Mouse (Mus musculus) brain, adult 10 weeks (tissue): ENCODE results near the gene Casp2. TPM values are rescaled to one million over a fixed set of nuclear protein-coding genes. Genes with fewer than 3 reads are reported as not detected.

Source experiments
- polyA plus RNA-seq: library from polyadenylated mRNA; stranded (reverse); fragments of 350-450 nt; fragmentation: Illumina TruSeq; extraction: RNeasy Lipid Tissue Mini Kit (QIAGEN cat#74804); gene quantifications from one replicate; pipeline ENCODE4 v1.2.3, GENCODE M21; 2015; ENCODE audit warnings: low read depth, low replicate concordance

Gene Casp2
- 9.6 TPM for polyA plus RNA-seq

GRCm38 (mm10) chr6:42264626-42265312 lies at the start of gene Casp2:
Casp2 (plus strand) TSS chr6:42264985.

GRCm38 (mm10) chr6:42215028-42215427 lies 49.8 kb upstream of the Casp2 start, which contains the start of gene Tas2r144:
Tas2r144 (plus strand) TSS chr6:42215328.

GRCm38 (mm10) chr6:42245711-42246353 lies 19.0 kb upstream of the Casp2 start, which contains the start of gene Gstk1:
Gstk1 (plus strand) TSS chr6:42245935.

GRCm38 (mm10) chr6:42261524-42262170 lies 3.1 kb upstream of the Casp2 start, which contains the start of gene Tmem139:
Tmem139 (plus strand) TSS chr6:42261970.

GRCm38 (mm10) chr6:42286448-42286847 lies 21.7 kb downstream of the Casp2 start, which contains the start of gene Clcn1:
Clcn1 (plus strand) TSS chr6:42286685.

GRCm38 (mm10) chr6:42324482-42325267 lies 59.9 kb downstream of the Casp2 start, which contains the start of gene Fam131b:
Fam131b (minus strand) TSS chr6:42324643.

Other genes with a start within 250 kb of the Casp2 start
- not detected for gene Sva, start 226.6 kb upstream of the Casp2 start, polyA plus RNA-seq
- gene Tas2r139, start 124.0 kb upstream of the Casp2 start, polyA plus RNA-seq, result not detected
- not detected for gene Tas2r144, start 49.7 kb upstream of the Casp2 start, polyA plus RNA-seq
- gene Gstk1, start 19.1 kb upstream of the Casp2 start, polyA plus RNA-seq, result 32.6 TPM
- not detected for gene Tmem139, start 3.0 kb upstream of the Casp2 start, polyA plus RNA-seq
- gene Clcn1, start 21.7 kb downstream of the Casp2 start, polyA plus RNA-seq, result 2.0 TPM
- 94.7 TPM for gene Fam131b, start 59.7 kb downstream of the Casp2 start, polyA plus RNA-seq
- gene Zyx, start 84.6 kb downstream of the Casp2 start, polyA plus RNA-seq, result 38.7 TPM
- gene Epha1, start 108.3 kb downstream of the Casp2 start, polyA plus RNA-seq, result 0.30 TPM
- gene Tas2r143, start 135.3 kb downstream of the Casp2 start, polyA plus RNA-seq, result not detected
- not detected for gene Tas2r135, start 140.4 kb downstream of the Casp2 start, polyA plus RNA-seq
- not detected for gene Tas2r126, start 169.6 kb downstream of the Casp2 start, polyA plus RNA-seq
- gene Olfr458, start 200.2 kb downstream of the Casp2 start, polyA plus RNA-seq, result not detected
- gene Olfr457, start 211.3 kb downstream of the Casp2 start, polyA plus RNA-seq, result not detected
- gene Olfr456, start 222.2 kb downstream of the Casp2 start, polyA plus RNA-seq, result not detected